Mouse (Mus musculus) kidney, postnatal 4 days (tissue): ENCODE measurements around the gene Kcnk13.

Experiments used
- DNase-seq, 2 experiments: peaks; one replicate each; pipeline ENCODE4 v3.0.0; 2021; ENCODE audit warnings: mixed read lengths in 2 of 2

The Kcnk13 gene

DNA sequence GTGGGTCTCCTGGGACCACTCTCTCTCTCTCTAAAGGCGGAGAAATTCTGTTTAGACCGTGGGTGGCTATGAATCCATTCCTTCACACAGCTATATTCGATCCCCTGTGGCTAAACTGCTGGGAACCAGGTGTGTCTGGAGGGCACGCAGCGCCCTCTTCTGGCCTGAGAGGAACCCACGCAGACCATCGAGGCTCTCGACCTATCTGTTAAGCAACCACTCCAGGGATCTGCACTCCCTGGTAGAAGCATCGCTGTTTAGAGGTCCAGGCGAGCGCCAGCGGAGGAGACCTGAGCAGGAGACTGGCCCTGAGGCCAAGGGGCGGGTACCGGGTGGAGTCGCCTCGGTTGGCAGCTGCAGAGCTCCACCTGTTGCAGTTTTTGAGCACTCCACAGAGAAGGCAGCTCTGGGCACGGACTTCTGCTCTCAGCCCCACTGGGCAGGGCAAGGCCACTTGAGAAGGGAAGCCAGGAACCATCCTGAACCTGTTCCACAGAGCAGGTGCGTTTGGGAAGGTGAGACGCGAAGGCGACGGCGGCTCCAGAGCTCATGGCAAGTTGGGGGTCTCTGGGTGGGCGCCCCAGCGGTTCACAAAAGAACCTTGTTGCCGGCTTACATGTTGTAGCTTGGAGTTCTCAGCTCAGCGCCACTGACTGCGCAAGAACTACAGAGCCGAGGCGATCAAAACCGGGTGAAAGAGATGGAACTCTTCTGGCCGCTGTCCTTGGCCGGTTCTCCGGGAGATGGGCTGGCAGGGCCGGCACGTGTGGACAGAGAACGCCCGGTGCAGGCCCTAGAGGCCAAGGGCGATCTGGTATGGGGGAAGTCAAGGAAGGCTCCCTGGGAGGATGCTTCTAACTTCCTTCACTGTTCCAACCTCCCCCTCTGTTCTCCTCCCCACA, at the start of gene Kcnk13:
Kcnk13 (plus strand) TSS at position 199 of the 902 bp plus-strand sequence.
- peak; percentile 80 to 84 for DNase-seq

GRCm38 (mm10) chr12:99917800-99918427, 46.4 kb upstream of the Kcnk13 start:
- no peak for DNase-seq

DNA sequence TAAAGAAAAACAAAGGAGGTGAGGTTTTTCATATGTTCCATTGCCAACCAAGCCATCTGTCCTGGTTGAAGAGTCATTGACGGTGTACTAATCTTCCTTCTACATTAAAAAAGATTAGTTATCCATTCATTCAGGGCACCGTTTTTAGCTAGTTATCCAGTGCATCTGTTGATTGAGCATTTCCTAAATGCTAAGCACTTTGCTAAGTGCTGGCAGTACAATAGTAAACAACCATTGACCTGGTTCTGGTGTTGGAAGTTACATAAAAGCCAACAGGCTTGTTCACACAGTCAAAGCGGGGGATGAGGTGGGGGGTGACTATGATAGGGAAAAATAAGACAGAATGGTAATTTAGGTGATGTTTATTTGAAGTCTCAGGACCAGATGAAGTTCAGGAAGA, 44.7 kb upstream of the Kcnk13 start:
- DNase-seq = no peak

DNA sequence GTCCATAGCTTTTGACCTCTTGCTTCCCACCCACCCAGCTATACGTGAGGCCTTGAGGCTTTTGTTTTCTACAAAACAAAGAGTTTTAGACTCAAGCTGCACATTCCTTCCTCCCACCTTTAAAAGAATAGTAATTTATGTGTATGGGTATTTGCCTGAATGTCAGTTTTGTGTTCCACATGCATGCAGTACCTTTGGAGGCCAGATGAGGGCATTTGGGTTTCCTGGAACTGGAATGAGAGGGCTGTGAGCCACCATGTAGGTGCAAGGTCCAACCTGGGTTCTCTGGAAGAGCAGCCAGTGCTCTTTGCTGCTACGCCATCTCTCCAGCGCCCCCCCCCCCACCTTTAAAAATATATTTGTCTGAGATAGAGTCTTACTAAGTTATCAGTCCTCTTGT, 43.3 kb upstream of the Kcnk13 start:
- DNase-seq = peak; percentile 49 to 55

DNA sequence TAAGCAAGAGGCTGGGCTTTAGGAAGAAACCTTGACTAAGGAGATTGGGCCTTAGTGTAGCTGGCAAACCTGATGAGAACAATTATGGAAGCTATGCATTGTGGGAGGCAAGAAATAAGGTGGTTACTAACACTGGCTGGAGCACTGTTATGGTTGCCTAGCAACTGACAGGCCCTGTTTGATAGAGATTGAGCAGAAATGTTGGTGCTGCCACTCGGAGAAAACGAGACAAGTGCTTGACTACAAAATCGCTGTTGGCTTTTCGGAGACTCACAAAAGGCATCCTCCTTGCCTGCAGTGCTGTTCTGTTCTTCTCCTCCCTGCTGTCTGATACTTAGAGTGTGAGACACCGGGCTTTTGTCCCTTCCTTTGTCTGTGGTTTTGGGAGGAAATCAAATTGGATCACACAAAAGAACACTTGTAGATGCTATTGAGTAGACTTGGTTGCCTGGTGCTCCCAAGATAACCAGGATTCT, 41.1 kb upstream of the Kcnk13 start:
- no peak for DNase-seq

- no peak for DNase-seq
These were observed 40.6 kb upstream of the Kcnk13 start for GRCm38 (mm10) chr12:99923703-99924102.

DNA sequence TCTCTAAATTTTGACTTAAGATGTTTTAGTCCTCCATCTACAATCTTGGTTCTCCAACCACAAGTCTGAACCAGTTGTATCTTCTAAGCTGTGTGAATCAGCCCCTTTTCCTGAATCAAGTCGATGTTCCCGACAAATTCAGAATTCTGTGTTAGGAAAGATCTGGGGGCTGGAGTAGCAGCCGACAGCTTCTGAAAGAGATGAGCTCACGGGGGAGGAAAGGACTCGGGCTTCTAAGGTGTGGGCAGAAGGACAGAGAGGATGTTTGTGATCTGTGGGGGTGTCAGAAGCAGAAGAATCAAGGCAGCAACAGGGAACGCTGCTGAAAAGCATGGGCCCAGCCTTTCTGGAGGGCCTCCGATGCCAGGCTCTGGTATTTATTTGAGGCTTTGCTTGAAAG, 36.0 kb upstream of the Kcnk13 start:
- DNase-seq = no peak

DNA sequence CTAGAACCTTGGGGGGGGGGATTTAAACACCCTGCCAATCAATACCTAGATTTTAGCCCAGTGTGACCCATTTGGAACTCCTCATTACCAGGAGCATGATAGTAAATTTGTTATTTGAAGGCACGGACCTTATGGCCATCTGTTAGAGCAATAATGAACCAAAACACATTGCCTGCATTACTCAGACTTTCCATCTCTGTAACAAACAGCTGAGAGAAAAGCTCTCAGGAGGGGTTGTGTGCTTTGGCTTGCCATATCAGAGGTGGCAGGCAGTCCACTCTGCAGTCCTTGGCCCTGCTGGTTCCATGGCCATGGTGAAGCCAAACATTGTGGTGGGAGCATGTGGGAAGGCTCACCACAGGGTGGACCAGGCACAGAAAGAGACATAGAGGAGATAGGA, 35.1 kb upstream of the Kcnk13 start:
- DNase-seq = no peak

DNA sequence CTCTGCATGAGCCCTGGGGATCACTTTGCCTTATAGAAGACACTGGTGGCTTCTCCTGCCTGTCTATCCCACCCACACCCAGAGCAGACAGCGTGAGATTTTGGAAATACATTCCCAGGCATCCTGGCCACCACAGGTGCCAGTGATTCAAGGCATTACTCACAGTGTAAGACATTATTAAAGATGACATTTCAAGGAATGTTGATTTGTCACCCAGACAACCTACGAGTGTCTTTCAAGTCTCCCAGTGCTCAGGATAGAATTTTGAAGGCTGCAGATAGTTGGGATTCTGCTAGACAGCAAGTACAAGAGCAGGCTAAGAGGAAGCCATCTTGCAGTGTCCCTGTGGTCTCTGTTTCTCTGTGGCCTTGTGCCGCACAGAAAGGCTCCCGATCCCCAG, 32.1 kb upstream of the Kcnk13 start:
- DNase-seq = no peak

GRCm38 (mm10) chr12:99933630-99934029, 30.7 kb upstream of the Kcnk13 start:
- DNase-seq = no peak

GRCm38 (mm10) chr12:99935403-99935802, 28.9 kb upstream of the Kcnk13 start:
- no peak for DNase-seq

DNA sequence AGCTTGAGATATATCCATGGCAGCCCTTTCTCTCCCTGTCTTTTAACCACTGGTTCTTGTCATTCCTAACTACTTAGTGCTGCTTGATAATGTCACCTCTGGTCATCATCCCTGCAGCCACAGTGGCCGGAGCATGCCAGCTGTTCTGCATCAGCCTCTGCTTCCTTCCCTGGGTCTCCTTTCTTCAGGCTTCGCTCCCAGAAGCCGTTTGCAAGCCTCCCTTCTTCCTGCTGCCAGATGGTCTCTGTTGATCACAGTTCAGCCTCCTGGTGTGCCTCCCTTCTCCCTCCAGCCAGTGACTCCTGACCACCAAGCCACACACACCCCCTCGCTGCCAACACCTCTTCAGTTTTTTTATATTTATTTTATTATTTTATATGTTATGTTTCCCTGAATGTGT, 25.8 kb upstream of the Kcnk13 start:
- peak; percentile 73 to 79 for DNase-seq

DNA sequence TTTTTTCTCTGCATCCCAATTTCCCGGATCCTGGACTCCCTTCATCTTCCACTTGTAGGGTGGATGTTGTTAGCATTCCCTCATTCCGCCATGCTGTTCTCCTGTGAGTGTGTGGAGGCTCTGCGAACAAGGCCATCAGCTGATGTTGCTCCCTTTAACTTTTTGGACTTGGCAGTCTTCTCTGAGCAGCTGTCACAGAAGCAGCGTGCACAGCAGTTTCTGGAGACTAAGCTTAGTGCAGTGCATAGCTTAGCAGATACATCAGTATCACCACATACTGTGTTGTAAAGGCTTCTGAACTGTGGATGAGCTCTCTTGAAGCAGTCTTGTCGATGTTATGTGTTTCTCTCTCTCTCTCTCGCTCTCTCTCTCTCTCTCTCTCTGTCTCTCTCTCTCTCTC, 25.1 kb upstream of the Kcnk13 start:
- peak in 1 of 2 experiments; percentile 27 for DNase-seq

DNA sequence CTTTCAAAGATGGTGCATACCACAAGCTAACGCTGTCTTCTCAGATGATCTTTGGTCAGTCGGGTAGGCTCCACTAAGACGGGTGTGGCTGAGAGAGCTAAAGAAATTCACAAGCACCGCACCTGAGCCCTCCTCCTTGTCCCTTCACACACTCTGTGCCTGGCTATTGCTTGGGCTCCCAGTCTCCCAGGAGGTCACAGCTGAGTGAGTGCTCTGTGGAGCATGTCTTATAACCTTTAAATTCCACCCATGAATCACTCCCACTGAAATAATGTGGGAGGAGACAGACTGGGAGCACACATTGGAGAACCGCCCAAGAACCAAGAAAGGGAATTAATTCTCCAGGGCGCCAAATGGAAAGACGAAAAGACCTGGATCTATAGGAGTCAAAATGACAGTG, 23.6 kb upstream of the Kcnk13 start:
- DNase-seq = peak; percentile 49 to 67

- DNase-seq = no peak
These were observed 21.9 kb upstream of the Kcnk13 start for GRCm38 (mm10) chr12:99942441-99942840.

- peak; percentile 76 to 78 for DNase-seq
These were observed 11.4 kb upstream of the Kcnk13 start for GRCm38 (mm10) chr12:99952928-99953327.

DNA sequence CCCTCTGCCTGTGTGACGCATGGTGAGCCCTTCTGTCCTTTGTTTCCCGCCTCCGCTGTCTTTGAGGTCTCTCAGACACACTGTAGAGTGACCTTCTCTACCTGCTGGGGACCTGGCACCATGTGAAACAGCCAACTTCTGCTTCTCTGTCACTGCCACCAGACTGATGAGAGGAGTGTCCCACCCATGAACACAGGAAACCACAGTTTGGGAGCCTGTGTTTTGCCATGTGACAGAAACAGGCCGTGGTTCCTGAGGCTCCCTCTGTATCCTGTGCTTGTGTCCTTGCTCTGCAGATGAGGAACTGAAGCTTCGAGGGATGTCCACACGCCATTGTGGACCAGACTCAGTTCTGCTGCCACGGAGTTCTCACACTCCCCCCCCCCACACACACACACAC, 7.9 kb upstream of the Kcnk13 start:
- DNase-seq = no peak

GRCm38 (mm10) chr12:99958068-99959060, 5.9 kb upstream of the Kcnk13 start:
- no peak for DNase-seq

DNA sequence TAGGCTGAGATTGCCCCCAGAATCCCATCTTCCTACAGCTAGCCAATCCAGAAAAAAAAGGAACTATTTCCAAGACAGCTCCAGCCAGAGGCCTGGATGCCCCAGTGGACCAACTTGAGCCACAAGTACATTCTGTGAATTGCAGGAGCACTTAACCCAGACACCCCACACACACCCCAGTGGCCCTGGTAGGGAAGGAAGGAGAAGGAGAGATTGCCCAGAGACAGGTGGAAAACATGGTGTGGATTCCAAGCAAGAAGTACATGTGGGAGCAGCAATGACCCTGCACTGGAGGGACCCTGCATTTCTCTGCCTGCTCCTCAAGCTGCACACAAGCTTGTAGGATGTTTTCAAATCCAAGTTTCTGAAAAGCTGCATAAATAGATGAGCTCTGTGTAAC, 5.0 kb upstream of the Kcnk13 start:
- DNase-seq = no peak

DNA sequence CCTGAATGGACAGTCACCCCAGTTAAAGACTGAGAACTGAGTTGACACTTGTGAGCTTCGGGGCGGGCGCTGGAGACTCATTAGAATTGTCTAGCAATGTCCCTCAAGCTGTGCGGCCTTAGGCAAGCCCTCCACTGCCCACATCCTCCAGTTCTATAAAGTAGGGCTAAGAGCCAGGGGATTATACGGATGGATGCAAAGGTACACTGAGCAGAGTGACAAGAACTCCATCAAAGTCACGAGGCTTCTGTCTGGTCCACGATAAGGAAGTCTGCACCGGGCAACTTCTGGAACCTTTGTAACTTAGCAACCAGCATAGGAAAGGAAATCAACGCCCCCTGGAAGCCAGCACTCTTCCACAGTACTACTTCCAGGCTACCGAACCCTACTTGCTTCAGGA, 4.4 kb upstream of the Kcnk13 start:
- no peak for DNase-seq

- DNase-seq = no peak
These were observed 3.6 kb upstream of the Kcnk13 start for GRCm38 (mm10) chr12:99960675-99961074.

DNA sequence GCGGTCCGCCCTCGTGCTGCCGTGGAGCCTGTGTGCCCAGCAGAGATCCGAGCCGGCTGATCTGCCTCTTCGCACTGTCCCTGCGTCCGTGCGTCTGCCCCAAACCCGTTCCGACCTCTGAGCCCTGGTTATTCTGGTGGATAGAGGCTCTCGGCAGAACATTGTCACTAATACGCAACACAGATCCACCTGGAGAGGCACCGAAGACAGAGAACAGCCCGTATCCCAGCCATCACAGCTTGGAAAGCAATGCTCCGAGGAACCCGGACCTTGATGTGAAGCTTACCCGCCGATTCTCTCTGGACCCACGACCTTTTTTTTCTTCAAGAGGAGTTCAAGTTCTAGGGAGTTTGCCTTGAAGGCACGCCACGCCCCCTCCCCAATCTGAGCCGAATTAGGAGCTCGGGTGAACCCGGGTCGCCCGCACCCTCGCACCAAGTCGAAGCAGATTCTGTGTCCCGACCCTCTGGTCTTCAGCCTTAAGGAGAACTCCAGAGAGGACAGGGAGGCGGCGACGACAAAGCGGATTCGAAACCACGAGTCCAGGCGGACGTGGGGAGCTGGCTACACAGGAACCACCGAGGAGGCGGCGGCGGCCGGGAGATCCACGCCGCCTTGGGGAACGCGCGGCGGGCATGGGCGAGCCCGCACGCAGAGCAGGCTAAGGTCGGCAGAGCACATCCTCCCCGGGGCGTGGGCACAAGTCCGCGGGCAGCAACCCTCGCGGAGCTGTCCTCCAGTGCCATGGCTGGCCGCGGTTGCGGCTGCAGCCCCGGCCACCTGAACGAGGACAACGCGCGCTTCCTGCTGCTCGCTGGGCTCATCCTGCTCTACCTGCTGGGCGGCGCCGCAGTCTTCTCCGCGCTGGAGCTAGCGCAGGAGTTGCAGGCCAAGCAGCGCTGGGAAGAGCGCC, 1.2 kb downstream of the Kcnk13 start:
- peak; percentile 56 to 67 for DNase-seq
